Mouse (Mus musculus): ENCODE measurements around the gene Gm20481. TPM values are rescaled to one million over a fixed set of nuclear protein-coding genes. Genes with fewer than 3 reads are reported as not detected.

Gm20481 gene
- polyA plus RNA-seq, 1 experiment from 2014 or later, result not detected

GRCm38 (mm10) chr17:35016791-35017705 is 47.3 kb downstream of the Gm20481 start:
- H3K27ac ChIP-seq (ENCODE audit: low read length), result no peak overlapping the region
- H3K4me1 ChIP-seq (ENCODE audit: control insufficient read depth, insufficient read depth, low read length), result no peaks in the 10 kb centered on the region; the same call in 1 of the 2 replicates
- H3K4me3 ChIP-seq (ENCODE audit: low read depth, low read length), result no peak overlapping the region
- H3K9ac ChIP-seq (ENCODE audit: low read depth, low read length), result no peak overlapping the region
- H3K27me3 ChIP-seq (ENCODE audit: control insufficient read depth, insufficient read depth, low read depth, low read length), result no peaks in the 10 kb centered on the region
- no peak for ATAC-seq
- 81% methylated on average over 10 of the region's 10 CpGs for WGBS
- H3K9me3 ChIP-seq (replicated peaks; ENCODE audit: control insufficient read depth, low read length, poor library complexity, severe bottlenecking), result no peaks in the 10 kb centered on the region
- H3K4me2 ChIP-seq (ENCODE audit: low read length), result no peak overlapping the region
- H3K36me3 ChIP-seq (ENCODE audit: control insufficient read depth, insufficient read depth, low read length), result peaks cover 35% of the 10 kb centered on the region

GRCm38 (mm10) chr17:35017706-35018030 is 48.0 kb downstream of the Gm20481 start:
- no peak for ATAC-seq
- H3K9me3 ChIP-seq (replicated peaks; ENCODE audit: control insufficient read depth, low read length, poor library complexity, severe bottlenecking), result no peaks in the 10 kb centered on the region
- no peak overlapping the region for H3K9ac ChIP-seq (ENCODE audit: low read depth, low read length)
- WGBS, result 74% methylated on average over 14 of the region's 14 CpGs
- H3K27ac ChIP-seq (ENCODE audit: low read length), result no peak overlapping the region
- H3K36me3 ChIP-seq (ENCODE audit: control insufficient read depth, insufficient read depth, low read length), result peaks cover 29% of the 10 kb centered on the region
- H3K4me2 ChIP-seq (ENCODE audit: low read length), result no peak overlapping the region
- no peaks in the 10 kb centered on the region; the same call in 1 of the 2 replicates for H3K4me1 ChIP-seq (ENCODE audit: control insufficient read depth, insufficient read depth, low read length)
- H3K27me3 ChIP-seq (ENCODE audit: control insufficient read depth, insufficient read depth, low read depth, low read length), result no peaks in the 10 kb centered on the region
- H3K4me3 ChIP-seq (ENCODE audit: low read depth, low read length), result no peak overlapping the region

GRCm38 (mm10) chr17:35018171-35018570 is 48.5 kb downstream of the Gm20481 start:
- ATAC-seq, result no peak
- no peak overlapping the region for H3K9ac ChIP-seq (ENCODE audit: low read depth, low read length)
- no peak overlapping the region for H3K27ac ChIP-seq (ENCODE audit: low read length)
- no peaks in the 10 kb centered on the region; the same call in 1 of the 2 replicates for H3K4me1 ChIP-seq (ENCODE audit: control insufficient read depth, insufficient read depth, low read length)
- H3K9me3 ChIP-seq (replicated peaks; ENCODE audit: control insufficient read depth, low read length, poor library complexity, severe bottlenecking), result no peaks in the 10 kb centered on the region
- H3K4me3 ChIP-seq (ENCODE audit: low read depth, low read length), result no peak overlapping the region
- H3K4me2 ChIP-seq (ENCODE audit: low read length), result no peak overlapping the region
- no peaks in the 10 kb centered on the region for H3K27me3 ChIP-seq (ENCODE audit: control insufficient read depth, insufficient read depth, low read depth, low read length)
- H3K36me3 ChIP-seq (ENCODE audit: control insufficient read depth, insufficient read depth, low read length), result peaks cover 26% of the 10 kb centered on the region
- 85% methylated on average over 3 of the region's 3 CpGs for WGBS

GRCm38 (mm10) chr17:35019894-35020293 is 50.2 kb downstream of the Gm20481 start:
- Histone ChIP-seq H3K36me3 (ENCODE audit: control insufficient read depth, insufficient read depth, low read length) (peaks cover 9% of the 10 kb centered on the region), H3K4me1 (ENCODE audit: control insufficient read depth, insufficient read depth, low read length) (no peaks in the 10 kb centered on the region; the same call in 1 of the 2 replicates), H3K4me3 (ENCODE audit: low read depth, low read length) (no peak overlapping the region), H3K27me3 (ENCODE audit: control insufficient read depth, insufficient read depth, low read depth, low read length) (no peaks in the 10 kb centered on the region), H3K4me2 (ENCODE audit: low read length) (no peak overlapping the region), H3K9ac (ENCODE audit: low read depth, low read length) (no peak overlapping the region), H3K9me3 (replicated peaks; ENCODE audit: control insufficient read depth, low read length, poor library complexity, severe bottlenecking) (no peaks in the 10 kb centered on the region), H3K27ac (ENCODE audit: low read length) (no peak overlapping the region)
- WGBS, result 73% methylated on average over 11 of the region's 11 CpGs
- ATAC-seq, result no peak

GRCm38 (mm10) chr17:35020551-35020950 is 50.8 kb downstream of the Gm20481 start:
- Histone ChIP-seq H3K27ac (ENCODE audit: low read length) (no peak overlapping the region), H3K4me2 (ENCODE audit: low read length) (no peak overlapping the region), H3K36me3 (ENCODE audit: control insufficient read depth, insufficient read depth, low read length) (peaks cover 5% of the 10 kb centered on the region), H3K9ac (ENCODE audit: low read depth, low read length) (no peak overlapping the region), H3K27me3 (ENCODE audit: control insufficient read depth, insufficient read depth, low read depth, low read length) (no peaks in the 10 kb centered on the region), H3K9me3 (replicated peaks; ENCODE audit: control insufficient read depth, low read length, poor library complexity, severe bottlenecking) (no peaks in the 10 kb centered on the region), H3K4me1 (ENCODE audit: control insufficient read depth, insufficient read depth, low read length) (no peaks in the 10 kb centered on the region; the same call in 1 of the 2 replicates), H3K4me3 (ENCODE audit: low read depth, low read length) (no peak overlapping the region)
- no peak for ATAC-seq
- 83% methylated on average over 8 of the region's 8 CpGs for WGBS

- Histone ChIP-seq H3K9ac (ENCODE audit: low read depth, low read length) (no peak overlapping the region), H3K27me3 (ENCODE audit: control insufficient read depth, insufficient read depth, low read depth, low read length) (no peaks in the 10 kb centered on the region), H3K4me3 (ENCODE audit: low read depth, low read length) (no peak overlapping the region), H3K4me1 (ENCODE audit: control insufficient read depth, insufficient read depth, low read length) (no peaks in the 10 kb centered on the region; the same call in 1 of the 2 replicates), H3K4me2 (ENCODE audit: low read length) (no peak overlapping the region), H3K9me3 (replicated peaks; ENCODE audit: control insufficient read depth, low read length, poor library complexity, severe bottlenecking) (no peaks in the 10 kb centered on the region), H3K36me3 (ENCODE audit: control insufficient read depth, insufficient read depth, low read length) (peaks cover 3% of the 10 kb centered on the region; the same call in 1 of the 2 replicates), H3K27ac (ENCODE audit: low read length) (no peak overlapping the region)
- WGBS, result 3% methylated on average over 17 of the region's 17 CpGs
- ATAC-seq, result no peak
Measured at GRCm38 (mm10) chr17:35021163-35021808, 51.6 kb downstream of the Gm20481 start.

Other genes with a start within 250 kb of the Gm20481 start
- gene C4b, start 226.0 kb upstream of the Gm20481 start, polyA plus RNA-seq (2015; fragmentation: Nextera tagmentation; extraction: Ambion mirVana), result 0.27 and 0.39 TPM in 2 replicates
- gene Cyp21a1, start 165.4 kb upstream of the Gm20481 start, polyA plus RNA-seq (2015; fragmentation: Nextera tagmentation; extraction: Ambion mirVana), result not detected in 2 replicates
- 40.6 and 43.2 TPM in 2 replicates for gene Stk19, start 133.0 kb upstream of the Gm20481 start, polyA plus RNA-seq (2015; fragmentation: Nextera tagmentation; extraction: Ambion mirVana)
- 73.1 and 73.2 TPM in 2 replicates for gene Dxo, start 132.9 kb upstream of the Gm20481 start, polyA plus RNA-seq (2015; fragmentation: Nextera tagmentation; extraction: Ambion mirVana)
- 62.1 and 62.4 TPM in 2 replicates for gene Skiv2l, start 119.7 kb upstream of the Gm20481 start, polyA plus RNA-seq (2015; fragmentation: Nextera tagmentation; extraction: Ambion mirVana)
- gene Nelfe, start 119.5 kb upstream of the Gm20481 start, polyA plus RNA-seq (2015; fragmentation: Nextera tagmentation; extraction: Ambion mirVana), result 79.8 and 86.5 TPM in 2 replicates
- gene Cfb, start 107.4 kb upstream of the Gm20481 start, polyA plus RNA-seq (2015; fragmentation: Nextera tagmentation; extraction: Ambion mirVana), result 0.51 and 1.4 TPM in 2 replicates
- gene Zbtb12, start 90.4 kb upstream of the Gm20481 start, polyA plus RNA-seq (2015; fragmentation: Nextera tagmentation; extraction: Ambion mirVana), result 12.4 and 13.1 TPM in 2 replicates
- 0.16 TPM in 1 of 2 replicates, not detected in the other for gene Gm20547, start 87.9 kb upstream of the Gm20481 start, polyA plus RNA-seq (2015; fragmentation: Nextera tagmentation; extraction: Ambion mirVana)
- gene C2, start 71.6 kb upstream of the Gm20481 start, polyA plus RNA-seq (2015; fragmentation: Nextera tagmentation; extraction: Ambion mirVana), result 1.6 and 2.4 TPM in 2 replicates
- gene Ehmt2, start 71.4 kb upstream of the Gm20481 start, polyA plus RNA-seq (2015; fragmentation: Nextera tagmentation; extraction: Ambion mirVana), result 99.8 and 102 TPM in 2 replicates
- gene Slc44a4, start 55.4 kb upstream of the Gm20481 start, polyA plus RNA-seq (2015; fragmentation: Nextera tagmentation; extraction: Ambion mirVana), result 0.09 TPM in 1 of 2 replicates, not detected in the other
- gene Neu1, start 38.7 kb upstream of the Gm20481 start, polyA plus RNA-seq (2015; fragmentation: Nextera tagmentation; extraction: Ambion mirVana), result 38.6 and 42.3 TPM in 2 replicates
- gene Hspa1b, start 10.7 kb upstream of the Gm20481 start, polyA plus RNA-seq (2015; fragmentation: Nextera tagmentation; extraction: Ambion mirVana), result 0.24 TPM in 1 of 2 replicates, not detected in the other
- gene Hspa1a, start 2.2 kb downstream of the Gm20481 start, polyA plus RNA-seq (2015; fragmentation: Nextera tagmentation; extraction: Ambion mirVana), result 13.4 and 19.3 TPM in 2 replicates
- gene Hspa1l, start 2.8 kb downstream of the Gm20481 start, polyA plus RNA-seq (2015; fragmentation: Nextera tagmentation; extraction: Ambion mirVana), result 2.0 and 2.4 TPM in 2 replicates
- 97.2 and 107 TPM in 2 replicates for gene Lsm2, start 11.9 kb downstream of the Gm20481 start, polyA plus RNA-seq (2015; fragmentation: Nextera tagmentation; extraction: Ambion mirVana)
- gene Vars, start 31.1 kb downstream of the Gm20481 start, polyA plus RNA-seq (2015; fragmentation: Nextera tagmentation; extraction: Ambion mirVana), result 54.8 and 56.5 TPM in 2 replicates
- gene Vwa7, start 46.7 kb downstream of the Gm20481 start, polyA plus RNA-seq (2015; fragmentation: Nextera tagmentation; extraction: Ambion mirVana), result 0.16 and 0.26 TPM in 2 replicates
- 0.71 and 1.1 TPM in 2 replicates for gene Sapcd1, start 58.1 kb downstream of the Gm20481 start, polyA plus RNA-seq (2015; fragmentation: Nextera tagmentation; extraction: Ambion mirVana)
- 1.9 and 2.4 TPM in 2 replicates for gene Msh5, start 76.8 kb downstream of the Gm20481 start, polyA plus RNA-seq (2015; fragmentation: Nextera tagmentation; extraction: Ambion mirVana)
- gene Clic1, start 80.1 kb downstream of the Gm20481 start, polyA plus RNA-seq (2015; fragmentation: Nextera tagmentation; extraction: Ambion mirVana), result 51.2 and 54.7 TPM in 2 replicates
- gene Ddah2, start 89.1 kb downstream of the Gm20481 start, polyA plus RNA-seq (2015; fragmentation: Nextera tagmentation; extraction: Ambion mirVana), result 312 and 341 TPM in 2 replicates
- 0.30 TPM in 1 of 2 replicates, not detected in the other for gene Ly6g6c, start 95.5 kb downstream of the Gm20481 start, polyA plus RNA-seq (2015; fragmentation: Nextera tagmentation; extraction: Ambion mirVana)
- gene Mpig6b, start 96.3 kb downstream of the Gm20481 start, polyA plus RNA-seq (2015; fragmentation: Nextera tagmentation; extraction: Ambion mirVana), result 0.12 and 0.15 TPM in 2 replicates
- gene Ly6g6e, start 107.0 kb downstream of the Gm20481 start, polyA plus RNA-seq (2015; fragmentation: Nextera tagmentation; extraction: Ambion mirVana), result 0.26 and 0.31 TPM in 2 replicates
- gene Ly6g6d, start 108.2 kb downstream of the Gm20481 start, polyA plus RNA-seq (2015; fragmentation: Nextera tagmentation; extraction: Ambion mirVana), result 0.57 and 1.5 TPM in 2 replicates
- gene Ly6g6f, start 115.7 kb downstream of the Gm20481 start, polyA plus RNA-seq (2015; fragmentation: Nextera tagmentation; extraction: Ambion mirVana), result not detected in 2 replicates
- 105 and 107 TPM in 2 replicates for gene Abhd16a, start 119.4 kb downstream of the Gm20481 start, polyA plus RNA-seq (2015; fragmentation: Nextera tagmentation; extraction: Ambion mirVana)
- gene Ly6g5c, start 138.4 kb downstream of the Gm20481 start, polyA plus RNA-seq (2015; fragmentation: Nextera tagmentation; extraction: Ambion mirVana), result not detected in 2 replicates
- 1.5 TPM in 2 replicates for gene Ly6g5b, start 145.5 kb downstream of the Gm20481 start, polyA plus RNA-seq (2015; fragmentation: Nextera tagmentation; extraction: Ambion mirVana)
- 24.3 and 26.4 TPM in 2 replicates for gene Gpank1, start 151.5 kb downstream of the Gm20481 start, polyA plus RNA-seq (2015; fragmentation: Nextera tagmentation; extraction: Ambion mirVana)
- gene Csnk2b, start 152.1 kb downstream of the Gm20481 start, polyA plus RNA-seq (2015; fragmentation: Nextera tagmentation; extraction: Ambion mirVana), result 315 and 331 TPM in 2 replicates
- 7.8 and 8.7 TPM in 2 replicates for gene D17H6S53E, start 156.5 kb downstream of the Gm20481 start, polyA plus RNA-seq (2015; fragmentation: Nextera tagmentation; extraction: Ambion mirVana)
- 0.24 and 0.29 TPM in 2 replicates for gene Apom, start 162.1 kb downstream of the Gm20481 start, polyA plus RNA-seq (2015; fragmentation: Nextera tagmentation; extraction: Ambion mirVana)
- gene Bag6, start 165.3 kb downstream of the Gm20481 start, polyA plus RNA-seq (2015; fragmentation: Nextera tagmentation; extraction: Ambion mirVana), result 70.5 and 75.7 TPM in 2 replicates
- 148 and 167 TPM in 2 replicates for gene Prrc2a, start 195.0 kb downstream of the Gm20481 start, polyA plus RNA-seq (2015; fragmentation: Nextera tagmentation; extraction: Ambion mirVana)
- gene Aif1, start 206.2 kb downstream of the Gm20481 start, polyA plus RNA-seq (2015; fragmentation: Nextera tagmentation; extraction: Ambion mirVana), result 6.2 and 6.9 TPM in 2 replicates
- 4.7 and 5.9 TPM in 2 replicates for gene Lst1, start 218.5 kb downstream of the Gm20481 start, polyA plus RNA-seq (2015; fragmentation: Nextera tagmentation; extraction: Ambion mirVana)
- 0.48 and 0.62 TPM in 2 replicates for gene Ltb, start 224.5 kb downstream of the Gm20481 start, polyA plus RNA-seq (2015; fragmentation: Nextera tagmentation; extraction: Ambion mirVana)
- gene Tnf, start 232.1 kb downstream of the Gm20481 start, polyA plus RNA-seq (2015; fragmentation: Nextera tagmentation; extraction: Ambion mirVana), result not detected in 2 replicates
- gene Lta, start 235.4 kb downstream of the Gm20481 start, polyA plus RNA-seq (2015; fragmentation: Nextera tagmentation; extraction: Ambion mirVana), result 0.45 and 1.1 TPM in 2 replicates

All from midbrain, embryonic 16.5 days (tissue).